Mouse (Mus musculus) T-cell, adult 2 months (primary cell): Measurements from ENCODE around the gene Iqcd.
A peak's percentile ranks its signal among the peaks of the same experiment; 100 is the strongest.

ENCODE experiments used
- DNase-seq: peaks from one replicate; pipeline ENCODE4 v3.0.0; 2022; ENCODE audit warnings: low spot score

Gene Iqcd

DNA sequence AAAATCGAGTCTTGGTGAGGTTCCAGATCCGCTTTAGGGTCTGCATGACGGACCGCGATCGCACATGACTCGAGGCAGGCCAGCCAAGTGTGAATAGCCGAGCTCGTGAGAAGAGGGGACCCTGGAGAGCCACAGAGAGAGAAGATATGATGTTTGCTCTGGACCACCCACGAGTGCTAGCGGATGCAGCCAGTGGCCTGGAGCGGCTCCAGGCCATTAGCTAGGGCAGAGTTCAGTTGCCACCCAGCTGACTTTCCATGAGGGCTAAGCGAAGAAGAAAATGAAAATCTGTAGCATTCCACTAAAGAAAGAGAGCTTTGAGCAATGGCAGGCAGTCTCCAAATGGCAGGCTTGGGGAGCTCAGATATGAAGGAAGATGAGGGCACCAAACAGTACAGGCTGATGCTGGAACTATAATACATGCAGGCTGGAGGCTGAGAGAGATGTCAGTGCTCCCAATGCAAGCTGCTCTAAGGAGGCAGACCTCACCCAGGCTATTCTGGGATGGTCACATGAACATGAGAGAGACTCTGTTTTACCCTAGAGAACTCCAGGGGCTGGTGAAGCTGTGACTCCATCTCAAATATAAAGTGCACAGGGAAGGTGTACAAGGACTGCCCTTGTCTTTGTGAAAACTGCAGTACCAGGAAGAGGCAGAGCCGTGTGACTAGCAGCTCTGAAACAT is 17.6 kb upstream of the Iqcd start:
- DNase-seq, result no peak

DNA sequence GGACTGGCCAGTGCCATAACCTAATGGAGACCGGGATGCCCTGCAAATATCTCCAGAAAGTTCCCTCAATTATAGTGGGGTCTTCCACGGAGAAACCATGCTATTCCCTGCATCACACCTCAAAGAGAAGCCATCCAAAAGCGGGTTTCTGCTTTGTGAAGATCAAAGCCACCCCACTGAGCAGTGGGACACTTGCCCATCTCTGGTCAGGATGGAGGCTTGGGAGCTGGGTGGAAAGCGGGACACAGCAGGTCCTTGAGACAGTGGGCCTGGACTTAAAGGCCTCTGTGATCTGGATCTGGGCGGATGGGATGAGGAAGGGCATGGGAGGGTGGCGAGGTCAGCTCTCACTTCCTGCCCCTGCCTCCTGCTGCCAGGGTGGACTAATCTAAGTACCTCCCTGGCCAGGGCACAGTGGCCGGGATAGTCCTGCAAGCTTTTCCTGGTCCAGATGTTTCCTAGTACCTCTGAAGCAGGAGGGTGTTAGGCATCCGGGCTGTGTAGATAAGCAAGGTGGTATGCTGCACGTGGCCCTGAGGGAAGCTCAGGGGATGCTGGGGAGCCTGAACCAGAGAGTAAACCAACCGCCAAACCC is 14.2 kb upstream of the Iqcd start:
- DNase-seq, result no peak

DNA sequence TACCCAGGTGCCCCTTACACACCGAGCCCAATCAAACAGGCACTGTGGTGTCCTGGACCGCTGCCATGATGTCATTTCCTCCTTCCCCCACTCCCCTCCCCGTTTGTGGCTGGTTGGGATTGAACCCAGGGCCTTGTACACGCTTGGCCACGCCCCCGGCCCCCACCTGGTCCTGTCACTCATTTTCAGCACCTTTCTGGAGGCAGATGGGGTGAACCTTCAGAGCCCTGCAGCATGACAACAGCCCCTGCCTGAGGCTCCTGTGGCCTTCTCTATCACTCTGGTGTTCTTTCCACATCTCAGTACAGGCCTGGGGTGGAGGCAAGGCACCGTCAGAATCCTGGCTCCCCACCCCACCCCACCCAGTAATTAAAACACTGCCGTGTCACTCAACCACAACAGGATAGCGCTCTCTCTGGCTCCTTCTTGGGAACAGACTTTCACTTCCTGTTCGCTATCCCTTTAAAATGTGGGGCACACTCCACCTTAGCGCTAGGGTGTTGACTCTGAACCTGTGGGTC is 12.0 kb upstream of the Iqcd start:
- peak; percentile 39 for DNase-seq

DNA sequence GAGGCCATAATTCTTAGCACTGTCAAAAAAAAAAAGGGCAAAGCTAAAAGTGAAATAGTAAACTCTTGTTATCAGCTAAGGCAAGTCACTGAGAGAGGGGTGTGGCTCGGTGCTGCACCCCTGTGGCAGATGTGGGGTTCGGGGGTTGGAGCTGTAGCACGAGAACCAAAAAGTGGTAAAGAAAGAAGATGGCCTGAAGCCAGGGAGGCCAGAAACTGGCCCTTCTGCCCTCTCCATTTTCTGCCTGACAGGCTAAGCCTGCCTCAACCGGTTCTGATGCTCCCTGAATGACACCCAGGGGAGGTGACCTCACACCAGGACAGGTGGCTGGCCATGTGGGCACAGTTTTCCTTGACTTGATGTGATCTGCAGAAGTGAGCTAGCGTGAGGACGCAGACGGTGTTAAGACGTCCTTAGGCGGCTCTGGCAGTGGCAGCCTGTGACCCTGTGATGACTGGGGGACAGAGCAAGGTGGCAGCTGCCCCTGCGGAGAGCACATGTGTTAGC is 10.8 kb upstream of the Iqcd start:
- DNase-seq, result peak; percentile 54

DNA sequence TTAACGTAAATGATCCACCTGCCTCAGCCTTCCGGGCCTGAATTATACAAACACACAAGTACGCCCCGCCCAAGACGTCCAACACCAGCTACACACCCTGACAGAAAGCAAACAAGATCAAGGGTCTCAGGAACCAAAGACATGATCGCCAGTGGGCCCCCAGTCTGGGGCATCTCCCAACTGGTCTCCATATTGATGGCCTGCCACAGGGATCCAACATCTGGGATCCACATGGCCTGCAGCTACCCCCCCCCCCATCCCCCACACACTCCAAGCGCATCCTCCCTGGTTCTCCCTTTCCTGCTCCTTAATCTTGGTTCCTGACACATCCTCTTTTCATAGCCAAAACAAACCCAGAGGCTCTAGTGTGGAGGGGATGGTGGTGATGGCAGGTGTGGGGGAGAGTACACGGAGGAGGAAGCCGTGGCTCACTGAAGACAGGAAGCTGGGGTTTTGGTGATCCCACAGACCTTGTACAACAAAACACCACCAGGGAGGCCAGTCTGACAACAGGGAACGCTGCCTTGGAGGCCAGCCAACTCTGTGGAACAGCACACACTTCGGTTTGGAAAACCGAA is 10.2 kb upstream of the Iqcd start:
- DNase-seq, result peak; percentile 84

DNA sequence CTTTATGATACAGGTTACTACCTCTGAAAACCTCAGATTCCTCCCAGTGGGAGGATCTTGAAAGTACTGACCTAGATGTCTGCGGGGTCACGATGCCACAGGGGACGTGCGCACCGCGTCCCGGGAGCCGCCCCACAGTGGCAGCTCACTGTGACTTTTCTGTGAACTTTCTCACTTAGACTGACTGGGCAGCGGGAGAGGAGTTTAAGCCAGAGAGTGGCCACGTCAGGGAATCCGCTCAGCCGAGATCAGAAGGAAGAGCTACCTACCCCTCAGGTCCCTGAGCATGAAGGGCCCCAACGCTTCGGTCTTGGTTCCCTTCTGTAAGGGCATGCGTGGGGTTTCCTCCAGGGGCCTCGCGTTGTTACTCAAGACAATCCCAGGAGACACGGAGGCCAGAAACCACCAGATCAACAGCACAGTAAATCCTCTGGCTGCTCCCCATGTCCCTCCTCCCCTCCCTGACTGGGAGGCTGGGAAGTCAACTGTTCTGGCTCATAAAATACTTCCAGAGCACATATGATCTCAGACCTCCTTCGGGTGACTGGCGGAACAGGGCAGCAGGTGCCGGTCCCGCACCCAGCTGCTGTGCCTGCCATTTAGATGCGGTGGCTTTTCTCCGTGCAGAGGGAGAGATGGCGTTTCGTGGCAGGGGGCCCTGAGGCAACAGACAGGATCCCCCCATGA is 9.5 kb upstream of the Iqcd start:
- DNase-seq, result peak; percentile 52

DNA sequence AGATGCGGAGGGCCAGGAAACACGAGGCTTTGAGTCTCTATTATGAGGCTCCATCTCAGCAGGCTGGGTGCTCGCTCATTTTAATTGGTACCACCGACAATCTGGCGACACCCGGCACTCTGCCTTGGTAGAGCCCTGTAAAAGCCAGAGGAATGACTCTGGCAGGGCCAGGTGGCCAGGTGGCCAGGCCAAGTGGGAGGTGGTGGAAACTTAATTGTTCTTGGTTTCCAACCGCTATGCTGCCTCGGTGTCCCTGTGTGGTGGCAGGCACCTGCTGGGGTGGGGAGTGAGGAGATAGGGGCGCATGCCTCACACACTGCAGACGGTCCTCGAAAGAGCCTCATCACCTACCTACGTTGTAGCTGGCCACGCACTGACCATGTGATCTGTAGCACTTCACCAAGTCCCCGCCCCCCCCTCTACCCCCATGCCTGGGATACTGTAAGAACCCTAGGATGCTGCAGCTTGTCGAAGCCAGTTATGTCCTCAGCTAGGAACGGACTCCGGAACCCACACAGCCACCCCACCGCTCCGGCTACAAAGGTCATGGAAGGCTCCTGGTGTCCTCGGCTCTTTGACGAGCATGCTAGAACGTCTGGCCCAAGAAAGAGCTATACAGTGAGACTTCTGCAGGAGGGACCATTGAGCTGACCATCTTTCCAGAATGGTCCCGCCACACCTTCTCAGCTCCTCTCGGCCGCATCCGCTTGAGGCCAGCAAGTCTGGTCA is 8.8 kb upstream of the Iqcd start:
- DNase-seq, result no peak

DNA sequence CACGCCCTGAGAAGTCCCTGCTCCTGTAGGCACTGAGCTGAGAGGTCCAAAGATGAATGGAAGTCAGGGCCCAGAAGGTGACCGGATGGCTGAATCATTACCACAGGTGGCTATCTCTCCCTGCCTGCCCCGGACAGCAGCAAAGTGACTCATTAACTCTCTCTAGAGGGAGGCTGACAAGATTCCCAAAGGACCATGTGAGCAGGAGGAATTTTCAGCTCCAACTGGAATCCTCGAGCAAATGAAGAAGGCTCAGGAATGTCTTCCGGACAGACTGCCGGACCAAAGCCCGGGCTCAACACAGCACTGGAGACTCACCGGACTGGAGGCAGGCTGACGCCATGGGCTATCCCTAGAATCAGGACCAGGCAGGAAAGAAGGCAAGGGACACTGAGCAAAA is 6.8 kb upstream of the Iqcd start:
- DNase-seq, result no peak

DNA sequence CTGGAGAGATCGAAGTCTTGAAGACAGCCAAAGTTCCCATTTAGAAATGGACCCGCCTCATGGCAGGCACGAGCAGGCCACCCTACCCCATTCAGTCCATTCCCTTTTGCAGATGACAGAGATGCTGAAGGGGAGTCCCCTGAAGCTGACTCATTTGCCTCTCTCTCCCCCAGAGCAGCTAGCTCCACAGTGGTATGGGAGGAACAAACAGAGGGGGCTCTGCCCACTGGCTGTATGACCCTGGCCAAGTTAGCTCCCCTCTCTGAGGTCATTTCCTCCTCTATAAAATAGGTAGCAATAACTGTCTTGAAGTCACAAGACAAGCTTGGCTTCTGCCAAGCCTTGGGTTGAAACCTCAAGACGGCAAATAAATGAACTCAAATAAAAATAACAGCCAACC is 5.3 kb upstream of the Iqcd start:
- peak; percentile 22 for DNase-seq

DNA sequence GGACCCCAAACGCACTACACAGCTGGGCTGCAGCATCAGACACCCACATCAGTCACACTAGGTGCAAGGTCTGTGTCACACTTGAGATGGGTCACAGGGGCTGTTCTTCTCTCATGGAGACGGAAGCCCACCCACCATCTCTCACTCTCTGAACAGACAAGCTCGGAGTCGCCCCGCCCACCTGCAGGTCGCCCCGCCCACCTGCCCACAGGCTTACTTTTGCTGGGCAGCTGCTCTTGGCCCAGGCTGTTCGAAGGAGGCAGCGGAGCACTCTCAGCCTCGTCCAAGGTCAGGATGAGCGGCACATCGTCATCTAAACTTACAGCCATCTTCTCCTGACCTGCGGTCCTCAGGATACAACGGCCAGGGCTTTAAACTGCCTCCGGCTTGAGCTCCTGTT is 3.8 kb upstream of the Iqcd start:
- DNase-seq, result no peak

DNA sequence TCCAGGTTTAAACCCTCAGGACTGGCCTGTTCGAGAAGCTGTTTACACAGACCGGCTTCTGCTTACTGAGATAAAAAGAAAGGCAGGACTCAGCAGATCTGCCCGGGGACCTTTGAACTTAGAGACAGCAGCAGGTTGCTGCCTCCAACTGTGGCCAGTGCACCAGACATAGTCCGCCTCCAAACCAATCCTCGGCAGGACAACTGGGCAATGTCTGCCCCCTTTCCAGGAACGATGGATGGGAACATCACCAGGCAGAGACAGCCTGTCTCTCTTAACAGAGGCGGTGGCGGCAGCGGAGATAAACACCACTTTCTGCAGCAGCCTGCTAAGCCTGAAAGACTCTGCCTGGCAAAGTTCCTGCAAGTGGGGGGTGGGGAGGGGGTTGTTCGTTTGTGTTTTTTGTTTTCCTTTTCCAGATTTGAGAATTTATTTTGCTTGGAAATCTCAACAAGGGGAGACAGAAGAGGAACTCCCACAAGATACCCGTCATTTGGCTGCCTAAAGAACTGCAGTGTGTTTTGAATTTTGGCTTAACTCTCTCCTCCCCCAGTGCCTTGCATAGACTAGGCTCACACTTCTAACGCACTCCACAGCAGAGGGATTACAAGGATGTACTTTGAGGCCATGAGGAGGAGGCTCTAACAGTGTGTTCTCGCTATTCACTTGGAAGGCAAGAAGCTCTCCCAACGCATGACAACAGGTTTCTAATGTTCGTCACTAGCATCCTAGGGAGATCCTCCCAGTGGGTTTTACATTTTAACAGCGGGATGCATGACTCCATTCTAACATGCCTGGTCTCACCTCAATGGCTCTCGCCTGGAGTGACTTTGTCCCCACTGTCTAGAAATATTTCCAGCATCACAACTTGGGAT is 1.8 kb upstream of the Iqcd start:
- no peak for DNase-seq

DNA sequence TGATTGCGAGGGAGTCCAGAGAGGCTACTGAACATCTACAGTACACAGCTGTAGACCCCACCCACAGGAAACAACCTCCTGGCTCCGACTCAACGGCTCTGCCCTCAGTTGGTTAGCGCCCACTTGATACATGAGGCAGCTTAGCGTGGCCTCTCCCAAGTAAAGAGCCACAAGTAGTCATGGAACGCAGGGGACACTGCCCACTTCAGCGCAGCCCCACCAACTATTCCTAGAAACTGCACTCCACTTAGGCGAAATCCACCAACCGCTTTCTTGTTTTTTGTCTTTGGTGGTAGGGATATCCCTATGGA is 1.2 kb upstream of the Iqcd start:
- peak; percentile 49 for DNase-seq

DNA sequence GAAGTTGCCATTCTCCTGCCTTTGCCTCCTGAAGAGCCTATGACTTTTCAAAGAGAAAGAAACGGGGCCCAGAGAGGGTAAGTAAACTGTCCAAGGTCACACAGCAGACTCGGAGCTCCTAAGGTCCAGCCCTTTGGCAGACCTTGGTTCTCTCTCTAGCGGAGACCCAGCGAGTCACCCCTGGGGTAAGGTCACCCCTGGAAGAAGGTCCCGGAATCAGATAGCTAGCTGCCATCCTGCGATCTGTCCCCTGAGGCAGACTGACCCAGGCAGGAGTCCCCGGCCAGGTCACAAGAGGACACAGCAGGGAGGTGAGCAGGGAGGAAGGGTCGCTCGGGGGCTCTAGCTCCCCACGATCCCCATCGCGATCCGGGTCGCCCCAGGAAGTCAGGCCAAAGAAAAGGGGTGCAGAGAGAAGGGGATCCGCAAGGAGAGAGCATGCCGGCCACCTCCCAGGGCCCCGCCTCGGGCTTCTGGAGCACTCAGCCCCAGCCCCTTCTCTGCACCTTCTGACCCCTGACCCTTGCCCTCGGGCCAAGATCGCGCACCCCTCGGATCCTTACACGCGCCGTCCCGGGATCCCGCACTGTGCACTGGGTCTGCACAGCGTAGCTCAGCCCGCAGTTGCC is 762 bp upstream of the Iqcd start:
- no peak for DNase-seq

DNA sequence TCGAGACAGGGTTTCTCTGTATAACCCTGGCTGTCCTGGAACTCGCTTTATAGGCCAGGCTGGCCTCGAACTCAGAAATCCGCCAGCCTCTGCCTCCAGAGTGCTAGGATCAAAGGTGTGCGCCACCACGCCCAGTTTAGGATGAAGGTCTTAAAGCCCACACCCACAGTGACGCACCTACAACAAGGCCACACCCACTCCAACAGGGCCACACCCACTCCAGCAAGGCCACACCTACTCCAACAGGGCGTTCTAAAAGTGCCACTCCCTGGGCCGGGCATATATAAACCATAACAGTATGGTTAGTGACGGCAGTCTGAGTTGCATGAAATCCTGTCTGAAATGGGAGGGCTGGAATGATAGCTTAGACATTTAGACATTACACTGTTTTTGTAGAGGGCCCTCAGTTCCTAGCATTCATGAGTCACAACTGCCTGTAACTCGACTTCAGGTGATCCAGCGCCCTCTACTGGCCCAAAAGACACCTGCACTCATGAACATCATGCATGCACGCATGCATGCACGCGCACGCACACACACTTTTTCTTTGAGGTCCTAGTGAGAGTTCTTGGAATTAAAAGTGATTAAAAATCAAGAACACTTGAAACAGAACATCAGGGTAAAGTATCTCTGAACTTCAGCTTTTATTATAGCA is 1.7 kb downstream of the Iqcd start:
- peak; percentile 61 for DNase-seq

DNA sequence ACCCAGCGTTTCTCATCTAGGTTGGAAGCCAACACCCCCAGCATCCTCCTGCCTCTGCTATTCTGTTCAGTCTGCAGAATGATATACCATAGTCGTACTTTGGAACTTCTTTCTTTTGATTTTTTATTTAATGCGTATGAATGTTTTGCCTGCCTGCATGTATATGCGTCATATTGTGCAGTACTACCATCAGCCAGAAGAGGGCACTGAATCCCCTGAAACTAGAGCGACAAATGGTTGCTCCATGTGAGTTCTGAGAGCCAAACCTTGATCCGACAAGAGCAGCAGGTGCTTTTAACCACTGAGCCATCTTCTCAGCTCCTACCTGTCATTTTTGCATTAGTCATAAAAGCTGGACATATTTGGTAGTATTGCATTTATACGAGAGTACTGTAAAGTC is 3.3 kb downstream of the Iqcd start:
- DNase-seq, result peak; percentile 30

DNA sequence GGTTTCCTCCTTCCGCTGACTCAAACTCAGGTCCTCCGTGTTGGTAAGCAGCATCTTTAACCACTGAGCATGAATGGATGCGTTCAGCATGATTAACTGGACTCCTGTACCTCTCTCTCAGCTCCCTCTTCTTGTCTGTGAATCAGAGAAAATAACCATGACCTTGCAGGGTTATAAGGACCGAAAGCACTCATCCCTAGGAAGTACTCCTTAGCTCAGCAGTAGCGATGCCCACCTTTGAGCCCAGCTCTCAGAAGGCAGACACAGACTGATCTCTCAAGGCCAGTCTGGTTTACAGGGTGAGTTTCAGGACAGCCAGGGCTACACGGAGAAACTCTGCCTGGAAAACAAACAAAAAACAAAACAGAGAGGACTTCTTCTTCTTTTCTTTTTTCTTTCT is 5.7 kb downstream of the Iqcd start:
- DNase-seq, result no peak

DNA sequence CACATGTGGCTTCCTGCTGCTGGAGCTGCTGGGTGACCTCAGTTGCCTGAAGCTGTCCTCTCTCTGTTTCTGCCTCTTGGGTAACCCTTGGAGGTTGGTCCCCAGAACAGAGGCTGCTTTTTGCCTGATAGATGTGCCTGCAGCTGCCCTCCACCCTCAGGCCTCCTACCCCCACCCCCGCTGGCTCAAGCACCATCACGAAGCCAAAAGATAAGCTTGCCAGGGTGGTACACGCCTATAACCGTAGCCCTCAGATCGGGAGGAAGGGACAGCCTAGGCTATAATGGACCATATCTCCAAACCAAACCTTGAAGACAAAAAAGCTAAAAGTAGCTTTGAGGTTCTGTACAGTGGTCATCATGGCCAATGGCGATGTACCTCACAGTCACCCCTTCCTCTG is 10.8 kb downstream of the Iqcd start:
- no peak for DNase-seq

DNA sequence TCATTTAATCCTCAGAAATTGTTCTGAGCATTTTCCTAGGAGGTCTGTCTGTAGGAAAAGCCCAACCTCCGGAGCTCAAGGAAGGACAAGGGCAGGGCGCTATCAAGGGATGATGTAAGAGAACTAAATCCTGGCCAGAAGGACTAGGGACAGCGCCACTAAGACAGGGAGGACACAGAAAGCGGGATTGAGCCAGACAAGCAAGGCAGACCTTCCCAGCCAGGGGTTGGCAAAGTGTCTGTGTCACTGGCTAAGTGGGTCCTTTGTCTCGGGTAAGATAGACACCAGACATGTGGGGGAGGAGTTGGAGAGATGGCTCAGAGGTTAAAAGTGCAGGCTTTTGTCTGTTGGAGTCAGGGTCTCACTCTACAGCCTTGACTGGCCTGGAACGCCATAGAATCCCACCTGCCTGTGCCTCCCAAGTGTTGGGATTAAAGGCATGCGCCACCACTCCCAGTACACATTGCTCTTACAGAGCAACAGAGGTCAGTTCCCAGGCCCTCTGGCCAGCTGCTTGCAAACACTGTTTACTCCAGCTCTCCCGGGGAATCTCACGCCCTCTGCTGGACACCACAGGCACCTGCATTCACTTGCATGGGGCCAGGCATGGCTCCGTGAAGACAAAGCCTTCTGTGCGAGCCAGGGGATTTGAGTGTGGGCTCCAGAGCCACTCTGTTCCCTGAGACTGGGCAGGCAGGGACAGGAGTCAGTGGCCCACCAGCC is 12.3 kb downstream of the Iqcd start:
- no peak for DNase-seq

DNA sequence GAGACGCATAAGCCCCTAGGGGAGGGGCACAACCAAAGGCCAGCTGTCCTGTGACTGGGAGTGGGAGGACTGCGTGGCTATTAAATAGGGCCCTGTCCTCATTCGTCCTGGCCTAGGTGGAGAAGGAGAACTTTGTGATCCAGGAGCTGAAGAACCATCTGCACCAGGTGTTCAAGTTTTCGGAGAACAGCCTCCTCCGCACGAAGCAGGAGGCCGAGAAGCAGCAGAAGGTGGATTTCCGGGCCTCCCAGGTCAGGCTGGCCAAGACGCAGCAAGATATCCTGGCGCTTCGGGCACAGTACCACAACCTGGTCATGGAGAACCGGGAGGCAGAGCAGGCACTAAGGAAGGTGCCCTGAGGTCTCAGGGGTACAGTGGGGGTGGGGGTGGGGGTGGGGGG is 13.4 kb downstream of the Iqcd start:
- no peak for DNase-seq

DNA sequence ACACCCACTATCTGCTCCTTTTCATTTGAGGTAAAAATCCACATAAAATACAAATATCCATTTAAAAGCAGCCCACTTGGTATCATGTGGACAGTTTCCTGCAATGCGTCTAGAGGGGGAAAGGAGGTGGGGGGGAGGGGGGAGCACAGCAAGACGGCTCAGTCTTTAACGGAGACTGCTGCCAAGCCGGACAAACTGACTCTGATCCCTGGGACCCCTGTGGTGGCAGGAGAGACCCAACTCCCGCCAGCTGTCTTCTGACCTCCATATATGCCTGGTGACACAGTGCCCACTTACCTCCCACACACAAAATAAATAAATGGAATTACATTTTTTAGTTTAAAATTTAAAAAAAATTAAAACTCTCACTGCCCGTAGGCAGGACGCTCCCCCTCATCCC is 14.7 kb downstream of the Iqcd start:
- DNase-seq, result no peak
